Mouse (Mus musculus): ENCODE data around the gene Slc25a47.

Gene Slc25a47

GRCm38 (mm10) chr12:108835840-108836409, at the start of gene Slc25a47, which contains the start of gene Slc25a29:
TSS of gene Slc25a47 (plus strand) at chr12:108836046.
TSS of gene Slc25a29 (minus strand) at chr12:108835883.
- in situ Hi-C loops (cut with MboI; ENCODE audit: low sequenced_read_pairs) = no loop called here

- in situ Hi-C loops (cut with MboI; ENCODE audit: low sequenced_read_pairs) = no loop called here
Measured at GRCm38 (mm10) chr12:108787329-108787728, 48.5 kb upstream of the Slc25a47 start.

- in situ Hi-C loops (cut with MboI; ENCODE audit: low sequenced_read_pairs) = no loop called here
Measured at GRCm38 (mm10) chr12:108792152-108792545, 43.7 kb upstream of the Slc25a47 start.

- in situ Hi-C loops (cut with MboI; ENCODE audit: low sequenced_read_pairs) = no loop called here
Measured at GRCm38 (mm10) chr12:108792546-108793452, 43.0 kb upstream of the Slc25a47 start, which contains the start of gene Yy1. TSS of gene Yy1 (plus strand) at chr12:108792973.

- in situ Hi-C loops (cut with MboI; ENCODE audit: low sequenced_read_pairs) = no loop called here
Measured at GRCm38 (mm10) chr12:108793453-108793941, 42.3 kb upstream of the Slc25a47 start.

- in situ Hi-C loops (cut with MboI; ENCODE audit: low sequenced_read_pairs) = no loop called here
Measured at GRCm38 (mm10) chr12:108794078-108794711, 41.7 kb upstream of the Slc25a47 start.

- in situ Hi-C loops (cut with MboI; ENCODE audit: low sequenced_read_pairs) = no loop called here
Measured at GRCm38 (mm10) chr12:108794979-108795537, 40.8 kb upstream of the Slc25a47 start.

GRCm38 (mm10) chr12:108801613-108802012, 34.2 kb upstream of the Slc25a47 start:
- in situ Hi-C loops (cut with MboI; ENCODE audit: low sequenced_read_pairs) = no loop called here

GRCm38 (mm10) chr12:108804388-108804787, 31.5 kb upstream of the Slc25a47 start:
- in situ Hi-C loops (cut with MboI; ENCODE audit: low sequenced_read_pairs) = no loop called here

- in situ Hi-C loops (cut with MboI; ENCODE audit: low sequenced_read_pairs) = no loop called here
Measured at GRCm38 (mm10) chr12:108808465-108808864, 27.4 kb upstream of the Slc25a47 start.

GRCm38 (mm10) chr12:108809771-108810170, 26.1 kb upstream of the Slc25a47 start:
- in situ Hi-C loops (cut with MboI; ENCODE audit: low sequenced_read_pairs) = no loop called here

- in situ Hi-C loops (cut with MboI; ENCODE audit: low sequenced_read_pairs) = no loop called here
Measured at GRCm38 (mm10) chr12:108810309-108810708, 25.5 kb upstream of the Slc25a47 start.

- in situ Hi-C loops (cut with MboI; ENCODE audit: low sequenced_read_pairs) = no loop called here
Measured at GRCm38 (mm10) chr12:108811133-108811532, 24.7 kb upstream of the Slc25a47 start.

GRCm38 (mm10) chr12:108812463-108812862, 23.4 kb upstream of the Slc25a47 start:
- in situ Hi-C loops (cut with MboI; ENCODE audit: low sequenced_read_pairs) = no loop called here

GRCm38 (mm10) chr12:108814470-108814869, 21.4 kb upstream of the Slc25a47 start:
- in situ Hi-C loops (cut with MboI; ENCODE audit: low sequenced_read_pairs) = no loop called here

GRCm38 (mm10) chr12:108816569-108816968, 19.3 kb upstream of the Slc25a47 start:
- in situ Hi-C loops (cut with MboI; ENCODE audit: low sequenced_read_pairs) = no loop called here

GRCm38 (mm10) chr12:108820461-108820860, 15.4 kb upstream of the Slc25a47 start:
- in situ Hi-C loops (cut with MboI; ENCODE audit: low sequenced_read_pairs) = no loop called here

GRCm38 (mm10) chr12:108823036-108823435, 12.8 kb upstream of the Slc25a47 start:
- in situ Hi-C loops (cut with MboI; ENCODE audit: low sequenced_read_pairs) = no loop called here

- in situ Hi-C loops (cut with MboI; ENCODE audit: low sequenced_read_pairs) = no loop called here
Measured at GRCm38 (mm10) chr12:108824225-108824874, 11.5 kb upstream of the Slc25a47 start.

GRCm38 (mm10) chr12:108825561-108826224, 10.2 kb upstream of the Slc25a47 start:
- in situ Hi-C loops (cut with MboI; ENCODE audit: low sequenced_read_pairs) = no loop called here
